ENCODE assay signal across 29 mouse cellular contexts in the genomic region with DNA sequence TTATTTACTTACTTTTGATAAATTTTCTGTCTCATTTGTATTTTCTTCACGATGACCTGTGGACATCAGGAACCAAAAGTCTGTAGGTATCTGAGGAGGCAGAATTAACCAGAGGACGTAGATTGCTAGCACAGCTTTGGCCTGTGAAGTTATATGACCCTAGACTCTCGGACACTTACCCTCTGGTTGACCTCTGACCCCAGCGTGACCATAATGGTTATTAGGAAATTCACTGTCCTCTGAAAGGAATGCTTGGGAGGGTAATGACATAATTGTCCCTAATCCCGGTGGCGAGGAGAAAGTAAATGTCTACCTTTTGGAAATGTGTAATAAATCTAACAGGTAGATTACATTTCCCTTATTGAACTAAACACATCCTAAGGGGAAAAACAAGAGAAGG.
"Had no signal": no experiment of that assay in that cellular context is flagged by ENCODE, and none has a peak within 500 bp of the region (broad histone marks: within the 10 kb centered on the region; RNA-seq: fewer than 3 reads in every experiment).

No protein-coding gene starts in this region.

- H3K9ac ChIP-seq: embryonic facial prominence, embryonic 12.5 days; embryonic facial prominence, embryonic 13.5 days; embryonic facial prominence, embryonic 15.5 days; forebrain, embryonic 12.5 days; forebrain, embryonic 13.5 days; forebrain, embryonic 15.5 days; forebrain, postnatal 0 days had no signal

- H3K27ac ChIP-seq: embryonic facial prominence, embryonic 10.5 days; embryonic facial prominence, embryonic 12.5 days; embryonic facial prominence, embryonic 13.5 days; embryonic facial prominence, embryonic 15.5 days; forebrain, embryonic 10.5 days; forebrain, embryonic 12.5 days; forebrain, embryonic 13.5 days; forebrain, embryonic 15.5 days; gastrocnemius, adult 2 months; heart, adult 2 months; heart, embryonic 10.5 days had no signal

- H3K36me3 ChIP-seq: embryonic facial prominence, embryonic 10.5 days; embryonic facial prominence, embryonic 12.5 days; embryonic facial prominence, embryonic 13.5 days; embryonic facial prominence, embryonic 15.5 days; forebrain, embryonic 10.5 days; forebrain, embryonic 12.5 days; forebrain, embryonic 15.5 days; heart, embryonic 10.5 days had no signal

- H3K4me1 ChIP-seq: forebrain, embryonic 10.5 days; forebrain, embryonic 12.5 days; forebrain, embryonic 15.5 days had no signal

- ATAC-seq: forebrain, embryonic 13.5 days; forebrain, embryonic 14.5 days; forebrain, embryonic 15.5 days; forebrain, embryonic 16.5 days; forebrain, postnatal 0 days had no signal

- H3K4me3 ChIP-seq: embryonic facial prominence, embryonic 10.5 days; embryonic facial prominence, embryonic 12.5 days; embryonic facial prominence, embryonic 13.5 days; embryonic facial prominence, embryonic 15.5 days; erythroblast, embryonic 14.5 days; forebrain, embryonic 10.5 days; forebrain, embryonic 12.5 days; forebrain, embryonic 13.5 days; forebrain, embryonic 15.5 days; gastrocnemius, adult 2 months; heart, adult 2 months; heart, embryonic 10.5 days had no signal

- H3K27me3 ChIP-seq: embryonic facial prominence, embryonic 12.5 days; embryonic facial prominence, embryonic 13.5 days; embryonic facial prominence, embryonic 15.5 days; forebrain, embryonic 12.5 days; forebrain, embryonic 13.5 days; forebrain, embryonic 15.5 days had no signal

- H3K9me3 ChIP-seq: embryonic facial prominence, embryonic 10.5 days; embryonic facial prominence, embryonic 12.5 days; embryonic facial prominence, embryonic 13.5 days; embryonic facial prominence, embryonic 15.5 days; forebrain, embryonic 10.5 days; forebrain, embryonic 12.5 days; forebrain, embryonic 13.5 days; forebrain, embryonic 15.5 days; heart, embryonic 10.5 days had no signal

- DNase-seq: cerebellum, adult 2 months; cerebellum, adult 8-10 months; cerebellum, adult 9-10 months; cerebellum, adult 9-11 months; cerebellum, postnatal 10 days; cerebellum, postnatal 14 days; cerebellum, postnatal 25 days; cerebellum, postnatal 36 days; forebrain, postnatal 0 days; gastrocnemius, adult 2 months; gastrocnemius, postnatal 10 days; gastrocnemius, postnatal 14 days; gastrocnemius, postnatal 25 days; gastrocnemius, postnatal 36 days; heart, adult 18-20 months; heart, adult 2 months had no signal

- H3K4me2 ChIP-seq: embryonic facial prominence, embryonic 12.5 days; embryonic facial prominence, embryonic 13.5 days; embryonic facial prominence, embryonic 15.5 days; forebrain, embryonic 12.5 days; forebrain, embryonic 13.5 days; forebrain, embryonic 15.5 days; heart, embryonic 11.5 days had no signal
